Mouse (Mus musculus) neutrophil, adult 65 days (primary cell): ENCODE data around the gene Ceacam15. TPM values are rescaled to one million over a fixed set of nuclear protein-coding genes. Genes with fewer than 3 reads are reported as not detected.

Experiments
- total RNA-seq: library from RNA; stranded (reverse); gene quantifications from 2 replicates; pipeline ENCODE4 v1.2.4, GENCODE M21; 2023

The Ceacam15 gene
- not detected in 2 replicates for total RNA-seq

GRCm38 (mm10) chr7:16675605-16676004 is at the start of gene Ceacam15:
TSS of gene Ceacam15 (minus strand) at chr7:16675705.

GRCm38 (mm10) chr7:16721629-16722028 is 46.1 kb upstream of the Ceacam15 start, which contains the start of gene Ceacam9:
TSS of gene Ceacam9 (plus strand) at chr7:16721929.

Other genes starting within 250 kb of the Ceacam15 start
- gene Tmem160, start 222.9 kb downstream of the Ceacam15 start, total RNA-seq: 19.0 and 30.6 TPM in 2 replicates
- not detected in 2 replicates for gene Npas1, start 198.0 kb downstream of the Ceacam15 start, total RNA-seq
- 2.0 and 2.7 TPM in 2 replicates for gene Arhgap35, start 60.7 kb downstream of the Ceacam15 start, total RNA-seq
- gene Ceacam9, start 46.2 kb upstream of the Ceacam15 start, total RNA-seq: not detected in 2 replicates
- gene Ap2s1, start 62.7 kb upstream of the Ceacam15 start, total RNA-seq: 135 and 156 TPM in 2 replicates
- 34.0 and 39.3 TPM in 2 replicates for gene Slc1a5, start 105.6 kb upstream of the Ceacam15 start, total RNA-seq
- gene Strn4, start 140.2 kb upstream of the Ceacam15 start, total RNA-seq: 62.7 and 95.2 TPM in 2 replicates
- gene Fkrp, start 141.0 kb upstream of the Ceacam15 start, total RNA-seq: 12.1 and 12.7 TPM in 2 replicates
- gene Prkd2, start 167.2 kb upstream of the Ceacam15 start, total RNA-seq: 49.9 and 56.7 TPM in 2 replicates
- not detected in 2 replicates for gene Dact3, start 199.6 kb upstream of the Ceacam15 start, total RNA-seq
- not detected in 2 replicates for gene Gng8, start 216.1 kb upstream of the Ceacam15 start, total RNA-seq
- gene Ptgir, start 230.8 kb upstream of the Ceacam15 start, total RNA-seq: 21.1 and 23.1 TPM in 2 replicates
- gene Calm3, start 248.4 kb upstream of the Ceacam15 start, total RNA-seq: 191 and 202 TPM in 2 replicates